Mouse (Mus musculus) forebrain, embryonic 14.5 days (tissue): ENCODE data around the gene Gm17304. TPM values are rescaled to one million over a fixed set of nuclear protein-coding genes. Genes with fewer than 3 reads are reported as not detected.

ENCODE experiments used
- ATAC-seq: fragments of 200-750 bp; cut with Nextera tagmentation; 2 replicates; pipeline ENCODE4 v1.8.0; 2017; ENCODE audit warnings: mild to moderate bottlenecking, moderate library complexity
- DNase-seq: peaks from one replicate; pipeline ENCODE4 v3.0.0-alpha.2; 2015; ENCODE audit warnings: low spot score
- H3K27ac ChIP-seq: fragments of 300-500 bp; sonication (generic); 2 replicates; pipeline ENCODE4 v1.5.1; 2014; ENCODE audit warnings: low read depth, mild to moderate bottlenecking, control low read depth, low read length, moderate library complexity
- H3K27me3 ChIP-seq: fragments of 300-500 bp; sonication (generic); replicated peaks from 2 replicates; pipeline ENCODE4 v1.6.1; 2014; ENCODE audit warnings: low read length, control low read depth, mixed read lengths; ENCODE audit not compliant: control insufficient read depth, insufficient read depth
- H3K36me3 ChIP-seq: fragments of 300-500 bp; sonication (generic); 2 replicates; pipeline ENCODE4 v1.6.1; 2014; ENCODE audit warnings: low read length, control low read depth; ENCODE audit not compliant: control insufficient read depth, insufficient read depth
- H3K4me1 ChIP-seq: fragments of 300-500 bp; sonication (generic); 2 replicates; pipeline ENCODE4 v1.6.1; 2014; ENCODE audit warnings: antibody characterized with exemption, low read length, control low read depth; ENCODE audit not compliant: control insufficient read depth, insufficient read depth
- H3K4me2 ChIP-seq: fragments of 300-500 bp; sonication (generic); 2 replicates; pipeline ENCODE4 v1.6.1; 2014; ENCODE audit warnings: mild to moderate bottlenecking, control low read depth, low read length
- H3K4me3 ChIP-seq: fragments of 300-500 bp; sonication (generic); 2 replicates; pipeline ENCODE4 v1.5.1; 2014; ENCODE audit warnings: low read depth, low read length, control low read depth
- H3K9ac ChIP-seq: fragments of 300-500 bp; sonication (generic); 2 replicates; pipeline ENCODE4 v1.6.1; 2014; ENCODE audit warnings: mild to moderate bottlenecking, low read length, control low read depth, moderate library complexity
- H3K9me3 ChIP-seq: fragments of 300-500 bp; sonication (generic); replicated peaks from 2 replicates; pipeline ENCODE4 v1.6.1; 2016; ENCODE audit warnings: low read length, control low read depth, mixed read lengths; ENCODE audit not compliant: control insufficient read depth
- WGBS: fragments of 180-500 bp; shearing (Covaris S2); extraction: QIAGEN DNeasy Blood & Tissue Kit; methylation state at CpG from one replicate; pipeline ENCODE4 v1.1.7; 2014; 5-methylcytosine and 5-hydroxymethylcytosine counted together
- polyA plus RNA-seq: library from polyadenylated mRNA; unstranded; fragments of >200 nt; fragmentation: Nextera tagmentation; extraction: Ambion mirVana; gene quantifications from 2 replicates; pipeline ENCODE4 v1.2.1, GENCODE M21; 2014

Gene Gm17304
- polyA plus RNA-seq, 1 experiment from 2014 or later, result not detected

GRCm38 (mm10) chr5:106639627-106640026, 30.7 kb downstream of the Gm17304 start:
- WGBS, result 89% methylated on average over 2 of the region's 2 CpGs
- ATAC-seq (no peak), DNase-seq (no peak)
- Histone ChIP-seq H3K27me3 (no peaks in the 10 kb centered on the region), H3K9me3 (no peaks in the 10 kb centered on the region), H3K4me1 (peaks cover 3% of the 10 kb centered on the region; the same call in 1 of the 2 replicates), H3K36me3 (peaks cover 40% of the 10 kb centered on the region), H3K4me2 (no peak overlapping the region), H3K27ac (no peak overlapping the region), H3K9ac (no peak overlapping the region), H3K4me3 (no peak overlapping the region)

GRCm38 (mm10) chr5:106640235-106640809, 31.4 kb downstream of the Gm17304 start:
- Histone ChIP-seq H3K36me3 (peaks cover 35% of the 10 kb centered on the region), H3K4me1 (peaks cover 3% of the 10 kb centered on the region; the same call in 1 of the 2 replicates), H3K27ac (no peak overlapping the region), H3K9ac (no peak overlapping the region), H3K27me3 (no peaks in the 10 kb centered on the region), H3K4me3 (no peak overlapping the region), H3K4me2 (no peak overlapping the region), H3K9me3 (no peaks in the 10 kb centered on the region)
- WGBS, result 24% methylated on average over 5 of the region's 5 CpGs
- DNase-seq (peak; percentile 80), ATAC-seq (peak; percentile 85)

GRCm38 (mm10) chr5:106641876-106642275, 33.0 kb downstream of the Gm17304 start:
- ATAC-seq, result peak; percentile 57; the same call in 1 of the 2 replicates

GRCm38 (mm10) chr5:106643434-106643833, 34.5 kb downstream of the Gm17304 start:
- 92% methylated on average over 4 of the region's 4 CpGs for WGBS
- Histone ChIP-seq H3K9ac (no peak overlapping the region), H3K27ac (no peak overlapping the region), H3K9me3 (no peaks in the 10 kb centered on the region), H3K4me2 (no peak overlapping the region), H3K36me3 (peaks cover 6% of the 10 kb centered on the region; the same call in 1 of the 2 replicates), H3K4me3 (no peak overlapping the region), H3K27me3 (no peaks in the 10 kb centered on the region), H3K4me1 (no peaks in the 10 kb centered on the region; the same call in 1 of the 2 replicates)
- DNase-seq (no peak), ATAC-seq (no peak)

More at GRCm38 (mm10) chr5:106641876-106642275, 33.0 kb downstream of the Gm17304 start:
- Histone ChIP-seq H3K27ac (no peak overlapping the region), H3K27me3 (no peaks in the 10 kb centered on the region), H3K4me2 (no peak overlapping the region), H3K9ac (no peak overlapping the region), H3K4me3 (no peak overlapping the region), H3K4me1 (peaks cover 3% of the 10 kb centered on the region; the same call in 1 of the 2 replicates), H3K36me3 (peaks cover 19% of the 10 kb centered on the region), H3K9me3 (no peaks in the 10 kb centered on the region)
- DNase-seq, result peak; percentile 54
- 59% methylated on average over 3 of the region's 3 CpGs for WGBS

- Histone ChIP-seq H3K4me2 (no peak overlapping the region), H3K27ac (no peak overlapping the region), H3K4me1 (no peaks in the 10 kb centered on the region), H3K9me3 (no peaks in the 10 kb centered on the region), H3K9ac (no peak overlapping the region), H3K27me3 (no peaks in the 10 kb centered on the region), H3K4me3 (no peak overlapping the region), H3K36me3 (0 out of 2 replicates have a peak, but pooled peaks cover 4% of the 10 kb centered on the region)
- peak; percentile 64 for DNase-seq
- no peak for ATAC-seq
These were observed 40.5 kb downstream of the Gm17304 start for GRCm38 (mm10) chr5:106649441-106649840.

- H3K9me3 ChIP-seq, result no peaks in the 10 kb centered on the region
- no peak overlapping the region for H3K9ac ChIP-seq
- H3K4me2 ChIP-seq, result no peak overlapping the region
- H3K27me3 ChIP-seq, result no peaks in the 10 kb centered on the region
- no peaks in the 10 kb centered on the region for H3K4me1 ChIP-seq
- DNase-seq (no peak), ATAC-seq (no peak)
- no peaks in the 10 kb centered on the region for H3K36me3 ChIP-seq
- H3K4me3 ChIP-seq, result no peak overlapping the region
- no peak overlapping the region for H3K27ac ChIP-seq
These were observed 41.1 kb downstream of the Gm17304 start for GRCm38 (mm10) chr5:106649995-106650394.

GRCm38 (mm10) chr5:106652220-106652753, 43.4 kb downstream of the Gm17304 start:
- H3K27me3 ChIP-seq, result no peaks in the 10 kb centered on the region
- 92% methylated on average over 4 of the region's 4 CpGs for WGBS
- H3K36me3 ChIP-seq, result 0 out of 2 replicates have a peak, but pooled peaks cover 4% of the 10 kb centered on the region
- no peak for DNase-seq
- no peak overlapping the region for H3K27ac ChIP-seq
- no peaks in the 10 kb centered on the region for H3K4me1 ChIP-seq
- no peak overlapping the region for H3K9ac ChIP-seq
- H3K4me2 ChIP-seq, result no peak overlapping the region
- no peak for ATAC-seq
- H3K9me3 ChIP-seq, result no peaks in the 10 kb centered on the region
- H3K4me3 ChIP-seq, result no peak overlapping the region

- Histone ChIP-seq H3K27me3 (no peaks in the 10 kb centered on the region), H3K4me3 (no peak overlapping the region), H3K4me1 (no peaks in the 10 kb centered on the region), H3K9me3 (no peaks in the 10 kb centered on the region), H3K27ac (no peak overlapping the region), H3K4me2 (no peak overlapping the region), H3K36me3 (0 out of 2 replicates have a peak, but pooled peaks cover 4% of the 10 kb centered on the region), H3K9ac (no peak overlapping the region)
- WGBS, result 93% methylated on average over 3 of the region's 3 CpGs
- DNase-seq, result no peak
- no peak for ATAC-seq
These were observed 44.0 kb downstream of the Gm17304 start for GRCm38 (mm10) chr5:106652790-106653328.
